Mouse (Mus musculus) liver, embryonic 12.5 days (tissue): ENCODE results near the gene Ldb3. TPM values are rescaled to one million over a fixed set of nuclear protein-coding genes. Genes with fewer than 3 reads are reported as not detected.
A peak's percentile ranks its signal among the peaks of the same experiment; 100 is the strongest.

Experiments
- ATAC-seq: fragments of 200-750 bp; cut with Nextera tagmentation; 2 replicates; pipeline ENCODE4 v1.8.0; 2017; ENCODE audit warnings: moderate number of reproducible peaks, mild to moderate bottlenecking, moderate library complexity
- H3K27ac ChIP-seq: fragments of 300-500 bp; sonication (generic); 2 replicates; pipeline ENCODE4 v1.5.1; 2016; ENCODE audit warnings: mild to moderate bottlenecking
- H3K27me3 ChIP-seq: fragments of 300-500 bp; sonication (generic); replicated peaks from 2 replicates; pipeline ENCODE4 v1.6.1; 2016; ENCODE audit warnings: mild to moderate bottlenecking, moderate library complexity
- H3K36me3 ChIP-seq: fragments of 300-500 bp; sonication (generic); 2 replicates; pipeline ENCODE4 v1.6.1; 2016; ENCODE audit warnings: mild to moderate bottlenecking, moderate library complexity
- H3K4me1 ChIP-seq: fragments of 300-500 bp; sonication (generic); 2 replicates; pipeline ENCODE4 v1.6.1; 2016
- H3K4me2 ChIP-seq: fragments of 300-500 bp; sonication (generic); 2 replicates; pipeline ENCODE4 v1.6.1; 2016; ENCODE audit warnings: mild to moderate bottlenecking, moderate library complexity
- H3K4me3 ChIP-seq: fragments of 300-500 bp; sonication (generic); 2 replicates; pipeline ENCODE4 v1.5.1; 2016; ENCODE audit warnings: mild to moderate bottlenecking, moderate library complexity
- H3K9ac ChIP-seq: fragments of 300-500 bp; sonication (generic); 2 replicates; pipeline ENCODE4 v1.6.1; 2016; ENCODE audit warnings: mild to moderate bottlenecking, moderate library complexity
- H3K9me3 ChIP-seq: fragments of 300-500 bp; sonication (generic); replicated peaks from 2 replicates; pipeline ENCODE4 v1.6.1; 2016; ENCODE audit warnings: mild to moderate bottlenecking, moderate library complexity
- WGBS: fragments of 180-500 bp; shearing (Covaris S2); methylation state at CpG from one replicate; pipeline ENCODE4 v1.1.7; 2016; ENCODE audit not compliant: insufficient replicate concordance; 5-methylcytosine and 5-hydroxymethylcytosine counted together
- polyA plus RNA-seq: library from polyadenylated mRNA; unstranded; fragments of >200 nt; fragmentation: Nextera tagmentation; extraction: Ambion mirVana; gene quantifications from 2 replicates; pipeline ENCODE4 v1.2.1, GENCODE M21; 2016

The Ldb3 gene
- 0.17 and 0.20 TPM in 2 replicates for polyA plus RNA-seq

- no peaks in the 10 kb centered on the region for H3K9me3 ChIP-seq
- H3K9ac ChIP-seq = no peak within 1 kb of the TSS
- H3K27ac ChIP-seq = no peak within 1 kb of the TSS
- no peak for ATAC-seq
- no peaks in the 10 kb centered on the region for H3K36me3 ChIP-seq
- WGBS = 66% methylated on average over 8 of the region's 8 CpGs
- peaks cover 17% of the 10 kb centered on the region for H3K4me1 ChIP-seq
- no peak within 1 kb of the TSS for H3K4me3 ChIP-seq
- H3K27me3 ChIP-seq = peaks cover 4% of the 10 kb centered on the region; the same call in 1 of the 2 replicates
- H3K4me2 ChIP-seq = no peak within 1 kb of the TSS
Observed at GRCm38 (mm10) chr14:34588498-34588897, at the start of gene Ldb3. Gene Ldb3, minus strand, starts transcription at chr14:34588682.

GRCm38 (mm10) chr14:34635721-34636120 lies 47.2 kb upstream of the Ldb3 start:
- 75% methylated on average over 6 of the region's 6 CpGs for WGBS

GRCm38 (mm10) chr14:34635192-34635591 lies 46.7 kb upstream of the Ldb3 start:
- Histone ChIP-seq H3K4me2 (no peak overlapping the region), H3K4me3 (no peak overlapping the region), H3K27ac (no peak overlapping the region), H3K4me1 (peaks cover 31% of the 10 kb centered on the region), H3K9ac (no peak overlapping the region; the same call in 1 of the 2 replicates), H3K9me3 (no peaks in the 10 kb centered on the region), H3K27me3 (no peaks in the 10 kb centered on the region), H3K36me3 (no peaks in the 10 kb centered on the region)
- 56% methylated on average over 7 of the region's 7 CpGs for WGBS
- no peak for ATAC-seq

More at GRCm38 (mm10) chr14:34635721-34636120, 47.2 kb upstream of the Ldb3 start:
- H3K27me3 ChIP-seq = no peaks in the 10 kb centered on the region
- H3K4me3 ChIP-seq = no peak overlapping the region
- no peaks in the 10 kb centered on the region for H3K36me3 ChIP-seq
- no peak overlapping the region for H3K4me2 ChIP-seq
- no peak overlapping the region for H3K9ac ChIP-seq
- peaks cover 31% of the 10 kb centered on the region for H3K4me1 ChIP-seq
- H3K27ac ChIP-seq = no peak overlapping the region
- H3K9me3 ChIP-seq = no peaks in the 10 kb centered on the region
- ATAC-seq = no peak

- Histone ChIP-seq H3K4me2 (peak overlapping the region; percentile 59), H3K4me1 (peaks cover 34% of the 10 kb centered on the region), H3K9ac (0 out of 2 replicates have a peak overlapping the region, but pooled peaks have one; percentile 40), H3K27me3 (no peaks in the 10 kb centered on the region), H3K36me3 (no peaks in the 10 kb centered on the region), H3K27ac (peak overlapping the region; percentile 59), H3K4me3 (peak overlapping the region; percentile 25; the same call in 1 of the 2 replicates), H3K9me3 (no peaks in the 10 kb centered on the region)
- peak; percentile 80 for ATAC-seq
- WGBS = 24% methylated on average over 10 of the region's 10 CpGs
Observed at GRCm38 (mm10) chr14:34632722-34633448, 44.4 kb upstream of the Ldb3 start.

- H3K4me1 ChIP-seq = peaks cover 47% of the 10 kb centered on the region
- no peak for ATAC-seq
- no peaks in the 10 kb centered on the region for H3K27me3 ChIP-seq
- no peaks in the 10 kb centered on the region for H3K9me3 ChIP-seq
- no peak overlapping the region for H3K4me3 ChIP-seq
- no peak overlapping the region for H3K27ac ChIP-seq
- no peak overlapping the region for H3K4me2 ChIP-seq
- WGBS = 81% methylated on average over 7 of the region's 7 CpGs
- H3K9ac ChIP-seq = no peak overlapping the region
- H3K36me3 ChIP-seq = no peaks in the 10 kb centered on the region
Observed at GRCm38 (mm10) chr14:34626824-34627223, 38.3 kb upstream of the Ldb3 start.

- ATAC-seq = peak; percentile 89
- peak overlapping the region; percentile 56 for H3K9ac ChIP-seq
- no peaks in the 10 kb centered on the region for H3K27me3 ChIP-seq
- peaks cover 64% of the 10 kb centered on the region for H3K4me1 ChIP-seq
- H3K4me3 ChIP-seq = peak overlapping the region; percentile 10
- H3K27ac ChIP-seq = peak overlapping the region; percentile 88
- 10% methylated on average over 16 of the region's 16 CpGs for WGBS
- H3K4me2 ChIP-seq = peak overlapping the region; percentile 61
- no peaks in the 10 kb centered on the region for H3K9me3 ChIP-seq
- H3K36me3 ChIP-seq = no peaks in the 10 kb centered on the region
Observed at GRCm38 (mm10) chr14:34623531-34624210, 35.2 kb upstream of the Ldb3 start.

GRCm38 (mm10) chr14:34623074-34623473 lies 34.6 kb upstream of the Ldb3 start:
- WGBS = 49% methylated on average over 5 of the region's 5 CpGs
- peak overlapping the region; percentile 61 for H3K4me2 ChIP-seq

GRCm38 (mm10) chr14:34620611-34621376 lies 32.3 kb upstream of the Ldb3 start:
- no peaks in the 10 kb centered on the region for H3K9me3 ChIP-seq
- no peaks in the 10 kb centered on the region for H3K36me3 ChIP-seq
- H3K4me1 ChIP-seq = peaks cover 65% of the 10 kb centered on the region
- no peak overlapping the region for H3K4me2 ChIP-seq
- WGBS = 24% methylated on average over 10 of the region's 10 CpGs
- H3K27ac ChIP-seq = peak overlapping the region; percentile 45
- H3K4me3 ChIP-seq = no peak overlapping the region
- H3K9ac ChIP-seq = no peak overlapping the region
- peaks cover 6% of the 10 kb centered on the region for H3K27me3 ChIP-seq
- peak; percentile 56; the same call in 1 of the 2 replicates for ATAC-seq

More at GRCm38 (mm10) chr14:34623074-34623473, 34.6 kb upstream of the Ldb3 start:
- ATAC-seq = peak; percentile 11
- no peaks in the 10 kb centered on the region for H3K9me3 ChIP-seq
- H3K9ac ChIP-seq = peak overlapping the region; percentile 56; the same call in 1 of the 2 replicates
- H3K4me3 ChIP-seq = peak overlapping the region; percentile 10; the same call in 1 of the 2 replicates
- H3K27ac ChIP-seq = peak overlapping the region; percentile 88
- H3K4me1 ChIP-seq = peaks cover 67% of the 10 kb centered on the region
- no peaks in the 10 kb centered on the region for H3K27me3 ChIP-seq
- no peaks in the 10 kb centered on the region for H3K36me3 ChIP-seq

- ATAC-seq = no peak
- no peak overlapping the region for H3K27ac ChIP-seq
- peak overlapping the region; percentile 9; the same call in 1 of the 2 replicates for H3K4me2 ChIP-seq
- WGBS = 38% methylated on average over 9 of the region's 9 CpGs
- H3K9me3 ChIP-seq = no peaks in the 10 kb centered on the region
- H3K9ac ChIP-seq = no peak overlapping the region
- no peaks in the 10 kb centered on the region for H3K36me3 ChIP-seq
- H3K4me1 ChIP-seq = peaks cover 62% of the 10 kb centered on the region
- no peak overlapping the region for H3K4me3 ChIP-seq
- peaks cover 19% of the 10 kb centered on the region for H3K27me3 ChIP-seq
Observed at GRCm38 (mm10) chr14:34618808-34619207, 30.3 kb upstream of the Ldb3 start.

GRCm38 (mm10) chr14:34616821-34617220 lies 28.3 kb upstream of the Ldb3 start:
- WGBS = 4% methylated on average over 8 of the region's 8 CpGs
- Histone ChIP-seq H3K27me3 (peaks cover 25% of the 10 kb centered on the region), H3K27ac (no peak overlapping the region), H3K4me2 (no peak overlapping the region), H3K4me1 (peaks cover 42% of the 10 kb centered on the region), H3K9ac (no peak overlapping the region), H3K9me3 (no peaks in the 10 kb centered on the region), H3K36me3 (no peaks in the 10 kb centered on the region), H3K4me3 (no peak overlapping the region)
- ATAC-seq = peak; percentile 52

- peak overlapping the region; percentile 74 for H3K4me2 ChIP-seq
- no peak for ATAC-seq
- no peaks in the 10 kb centered on the region for H3K9me3 ChIP-seq
- H3K9ac ChIP-seq = no peak overlapping the region
- 73% methylated on average over 4 of the region's 4 CpGs for WGBS
- peaks cover 25% of the 10 kb centered on the region for H3K27me3 ChIP-seq
- no peak overlapping the region for H3K27ac ChIP-seq
- H3K4me1 ChIP-seq = peaks cover 31% of the 10 kb centered on the region
- H3K36me3 ChIP-seq = no peaks in the 10 kb centered on the region
- H3K4me3 ChIP-seq = no peak overlapping the region; the same call in 1 of the 2 replicates
Observed at GRCm38 (mm10) chr14:34615625-34616024, 27.1 kb upstream of the Ldb3 start.
